Mouse (Mus musculus) olfactory bulb, adult 2 months (tissue): Measurements from ENCODE around the gene D630039A03Rik. TPM values are rescaled to one million over a fixed set of nuclear protein-coding genes. Genes with fewer than 3 reads are reported as not detected.

Experiments
- H3K27ac ChIP-seq: fragments of 200-500 bp; 2 replicates; pipeline ENCODE4 v1.5.1; 2012; ENCODE audit warnings: low read depth, low read length; ENCODE audit not compliant: insufficient read depth
- H3K4me1 ChIP-seq: fragments of 200-500 bp; 2 replicates; pipeline ENCODE4 v1.6.1; 2012; ENCODE audit warnings: low read length; ENCODE audit not compliant: control insufficient read depth, insufficient read depth
- H3K4me3 ChIP-seq: fragments of 200-500 bp; 2 replicates; pipeline ENCODE4 v1.5.1; 2012; ENCODE audit warnings: mild to moderate bottlenecking, low read depth, low read length, moderate library complexity; ENCODE audit not compliant: insufficient read depth
- CTCF ChIP-seq: fragments of 200-500 bp; IDR thresholded peaks from 2 replicates; pipeline ENCODE4 v1.5.1; 2012; ENCODE audit warnings: low read depth, mild to moderate bottlenecking, low read length, moderate library complexity; ENCODE audit not compliant: insufficient read depth
- POLR2A ChIP-seq: fragments of 200-500 bp; IDR thresholded peaks from 2 replicates; pipeline ENCODE4 v1.6.1; 2012; ENCODE audit warnings: mild to moderate bottlenecking, low read depth, low read length, moderate library complexity; ENCODE audit not compliant: insufficient read depth
- WGBS: fragments of 180-500 bp; shearing (Covaris S2); methylation state at CpG from one replicate; pipeline ENCODE4 v1.1.7; 2018; 5-methylcytosine and 5-hydroxymethylcytosine counted together
- polyA plus RNA-seq: library from polyadenylated mRNA; stranded (reverse); fragments of >200 nt; gene quantifications from 2 replicates; pipeline ENCODE4 v1.2.4, GENCODE M21; 2012; ENCODE audit warnings: low replicate concordance; ENCODE audit not compliant: missing spikeins, insufficient read depth, insufficient read length

D630039A03Rik gene
- polyA plus RNA-seq, 1 experiment = not detected

DNA sequence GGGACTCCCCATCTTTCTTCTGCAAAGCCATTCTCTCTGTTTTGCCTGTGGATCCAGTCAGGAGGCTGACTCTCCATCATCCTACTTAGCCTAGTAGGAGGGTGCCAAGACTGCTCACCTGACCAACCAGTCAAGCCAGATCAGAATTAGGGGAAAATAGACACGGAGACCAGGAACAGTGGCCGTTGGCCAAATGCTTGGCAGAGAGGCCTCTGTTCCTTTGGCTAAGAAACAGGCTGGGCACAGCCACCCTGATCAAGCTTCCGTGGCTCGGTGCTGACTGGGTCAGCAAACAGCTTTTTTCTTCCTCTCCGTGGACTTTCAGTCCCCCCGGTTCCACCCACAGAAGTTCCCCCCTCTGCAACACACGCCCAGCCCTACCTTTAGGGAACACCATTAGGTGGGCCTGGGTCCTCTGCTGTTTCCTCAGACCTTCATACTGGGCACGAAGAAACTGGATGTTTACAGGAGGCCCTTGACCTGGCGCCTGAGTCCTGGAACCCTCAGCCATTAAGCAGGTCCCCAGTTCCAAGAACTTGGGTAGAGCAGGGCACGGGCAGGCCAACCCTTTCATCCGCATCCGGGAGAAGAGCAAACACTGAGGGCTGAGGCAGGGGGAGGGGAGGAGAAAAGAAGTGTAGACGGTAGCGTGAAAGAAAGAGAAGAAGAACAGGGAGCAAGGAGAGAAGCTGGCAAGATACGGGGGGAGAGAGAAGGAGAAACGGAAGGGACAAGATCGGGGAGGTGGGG, 706 bp downstream of the D630039A03Rik start:
- WGBS = 40% methylated on average over 17 of the region's 17 CpGs
- no peak overlapping the region; the same call in 1 of the 2 replicates for H3K27ac ChIP-seq

DNA sequence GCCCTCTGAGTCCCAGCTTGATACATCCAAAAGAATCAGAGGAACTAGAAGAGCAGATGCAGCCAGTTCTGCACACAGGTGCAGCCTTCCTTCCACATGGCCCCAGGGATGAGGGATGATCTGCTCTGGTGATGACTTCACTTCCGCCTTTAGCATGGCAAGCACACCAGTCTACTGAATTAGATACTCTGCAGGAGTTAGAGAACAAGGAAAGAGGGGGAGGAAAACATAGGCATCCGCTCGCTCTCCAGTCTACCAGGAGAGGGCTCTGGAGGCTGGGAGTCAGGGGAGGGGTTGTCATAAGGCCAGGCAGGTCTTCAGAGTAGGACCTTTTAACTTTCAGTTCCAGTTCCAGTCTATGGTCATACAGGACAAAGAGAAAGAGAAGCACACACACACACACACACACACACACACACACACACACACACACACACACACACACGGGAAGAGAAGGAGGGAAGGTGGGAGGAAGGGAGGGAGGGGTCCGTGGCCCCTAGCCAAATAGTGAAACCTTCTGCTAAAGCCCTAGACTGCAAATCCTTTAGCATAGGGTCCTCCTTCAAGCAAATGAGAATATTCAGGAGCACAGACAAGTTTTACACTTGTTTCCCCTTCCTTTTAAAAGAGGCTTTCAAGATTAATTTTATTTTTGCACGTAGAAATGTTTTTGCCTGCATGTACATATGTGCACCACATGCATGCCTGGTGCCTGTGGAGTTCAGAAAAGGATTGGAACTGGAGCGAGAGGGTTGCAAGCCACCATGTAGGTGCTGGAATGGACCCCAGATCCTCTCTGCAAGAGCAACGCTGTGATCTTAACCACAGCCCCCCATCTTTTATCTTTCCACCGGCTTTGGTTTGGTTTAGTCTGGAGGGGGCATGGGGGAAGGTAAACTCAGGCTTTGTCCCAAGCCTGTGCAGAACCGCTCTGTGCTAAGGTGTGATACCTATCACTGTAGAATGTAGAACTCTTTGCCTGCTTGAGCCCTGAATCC, 1.6 kb downstream of the D630039A03Rik start:
- H3K27ac ChIP-seq = no peak overlapping the region
- TF ChIP-seq POLR2A (no peak), CTCF (no peak)
- H3K4me1 ChIP-seq = peaks cover 8% of the 10 kb centered on the region
- no peak overlapping the region for H3K4me3 ChIP-seq
- 67% methylated on average over 10 of the region's 10 CpGs for WGBS

More for the DNA sequence above, 706 bp downstream of the D630039A03Rik start:
- no peak overlapping the region for H3K4me3 ChIP-seq
- H3K4me1 ChIP-seq = peaks cover 8% of the 10 kb centered on the region
- TF ChIP-seq CTCF = no peak
- TF ChIP-seq POLR2A = no peak

DNA sequence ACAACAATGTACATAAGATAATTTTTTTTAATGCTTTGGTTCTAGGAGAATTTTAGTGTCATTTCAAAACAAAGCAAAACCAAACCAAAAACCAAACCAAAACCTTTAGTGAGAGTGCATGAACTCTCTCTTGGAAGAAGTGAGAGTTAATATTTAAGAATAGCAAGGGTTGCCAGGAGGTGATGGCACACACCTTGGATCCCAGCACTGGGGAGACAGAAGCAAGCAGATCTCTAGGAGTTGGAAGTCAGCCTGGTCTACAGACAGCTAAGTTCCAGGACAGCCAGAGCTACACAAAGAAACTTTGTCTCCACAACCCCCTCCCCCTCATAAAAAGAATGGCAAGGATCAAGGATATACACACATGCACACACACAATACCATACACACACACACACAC, 3.1 kb downstream of the D630039A03Rik start:
- no peak overlapping the region for H3K27ac ChIP-seq
- no peak for TF ChIP-seq POLR2A
- TF ChIP-seq CTCF = no peak

DNA sequence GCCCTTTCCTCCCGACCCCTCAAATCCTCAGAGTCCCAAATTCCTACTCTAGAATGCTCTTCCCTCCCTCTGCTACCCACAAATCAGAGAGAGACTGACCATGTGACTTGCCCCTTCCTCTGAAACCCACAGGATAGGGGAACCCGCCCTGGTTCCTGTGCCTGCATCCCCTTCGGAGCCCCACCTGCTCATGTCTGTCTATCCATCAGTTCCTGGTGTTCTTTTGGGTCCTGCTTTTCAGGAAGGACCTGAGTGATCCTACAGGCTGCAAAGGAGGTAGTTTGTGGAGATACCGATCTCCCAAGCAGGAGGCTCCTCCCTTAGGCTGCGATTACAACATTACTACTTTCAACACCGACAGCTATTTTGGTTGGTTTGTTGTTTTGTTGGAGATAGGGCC, 7.2 kb downstream of the D630039A03Rik start:
- 84% methylated on average over 6 of the region's 6 CpGs for WGBS
- no peak for TF ChIP-seq CTCF
- TF ChIP-seq POLR2A = no peak
- H3K4me1 ChIP-seq = 0 out of 2 replicates have a peak, but pooled peaks cover 3% of the 10 kb centered on the region
- H3K4me3 ChIP-seq = no peak overlapping the region
- H3K27ac ChIP-seq = no peak overlapping the region

More for the DNA sequence above, 3.1 kb downstream of the D630039A03Rik start:
- peaks cover 8% of the 10 kb centered on the region for H3K4me1 ChIP-seq
- H3K4me3 ChIP-seq = no peak overlapping the region

DNA sequence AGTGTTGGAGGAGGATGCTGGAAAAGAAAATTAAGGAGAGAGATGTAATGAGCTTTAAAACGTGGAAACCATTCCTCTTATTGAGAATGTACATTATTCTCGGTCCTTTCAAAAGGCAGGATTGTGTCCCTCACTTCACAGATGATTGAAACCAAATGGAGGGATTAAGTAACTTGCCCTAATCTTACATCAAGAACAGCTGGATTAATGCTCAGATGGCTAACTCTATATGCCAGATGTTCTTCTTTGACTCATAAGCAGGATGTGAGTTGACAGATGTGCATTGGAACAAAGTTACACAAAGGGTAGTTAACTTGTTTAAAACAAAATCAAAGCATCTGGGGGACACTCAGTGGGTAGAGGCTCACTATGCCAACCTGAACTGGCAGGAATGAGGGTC, 9.4 kb downstream of the D630039A03Rik start:
- TF ChIP-seq CTCF (no peak), POLR2A (no peak)
- 0 out of 2 replicates have a peak, but pooled peaks cover 3% of the 10 kb centered on the region for H3K4me1 ChIP-seq
- no peak overlapping the region for H3K4me3 ChIP-seq
- no peak overlapping the region for H3K27ac ChIP-seq
- 41% methylated on average over 2 of the region's 2 CpGs for WGBS

DNA sequence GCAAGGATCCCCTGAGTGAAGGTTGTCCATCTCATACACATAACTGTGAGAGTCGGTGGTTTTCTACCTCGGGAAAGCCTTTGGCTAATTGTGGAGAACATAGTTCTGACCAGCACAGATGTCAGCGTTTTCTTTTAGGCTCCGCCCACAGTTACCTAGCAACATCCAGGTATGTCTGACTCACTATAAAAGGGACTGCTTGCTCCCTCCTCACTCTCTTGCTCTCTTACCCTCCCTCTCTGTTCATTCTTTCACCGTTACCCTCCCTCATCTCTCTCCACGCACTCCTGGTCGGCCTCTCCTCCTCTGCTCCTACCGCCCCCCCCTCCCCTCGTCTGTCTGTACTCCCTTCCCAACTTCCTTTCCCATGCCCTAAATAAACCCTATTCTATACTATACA, 11.5 kb downstream of the D630039A03Rik start:
- no peak overlapping the region for H3K27ac ChIP-seq
- H3K4me1 ChIP-seq = 0 out of 2 replicates have a peak, but pooled peaks cover 3% of the 10 kb centered on the region
- H3K4me3 ChIP-seq = no peak overlapping the region
- TF ChIP-seq POLR2A (no peak), CTCF (no peak)
- whole genome bisulfite sequencing = 34% methylated on average over 9 of the region's 9 CpGs

DNA sequence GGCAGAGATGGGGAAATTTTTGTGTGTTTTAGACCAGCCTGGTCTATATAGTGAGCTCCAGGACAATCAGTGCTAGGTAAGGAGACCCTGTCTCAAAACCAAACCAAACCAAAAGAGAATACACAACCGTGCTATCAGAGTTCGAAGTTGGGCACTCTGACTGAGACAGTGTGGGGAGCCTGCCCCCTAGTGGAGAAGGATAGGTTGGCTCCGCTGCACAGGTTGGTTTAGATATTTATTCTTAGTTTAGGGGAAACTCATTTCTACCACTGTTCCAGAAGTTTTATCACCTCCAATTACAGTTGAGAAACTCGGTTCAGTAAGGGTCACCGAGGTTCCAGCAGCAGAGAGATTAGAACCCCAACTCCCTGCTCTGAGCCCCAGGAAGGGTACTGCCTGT, 11.9 kb downstream of the D630039A03Rik start:
- no peak for TF ChIP-seq POLR2A
- TF ChIP-seq CTCF = 0 out of 2 replicates have a peak, but pooled peaks have one; percentile 16
- WGBS = 4% methylated on average over 5 of the region's 5 CpGs
- Histone ChIP-seq H3K4me3 (no peak overlapping the region), H3K27ac (no peak overlapping the region), H3K4me1 (0 out of 2 replicates have a peak, but pooled peaks cover 3% of the 10 kb centered on the region)

DNA sequence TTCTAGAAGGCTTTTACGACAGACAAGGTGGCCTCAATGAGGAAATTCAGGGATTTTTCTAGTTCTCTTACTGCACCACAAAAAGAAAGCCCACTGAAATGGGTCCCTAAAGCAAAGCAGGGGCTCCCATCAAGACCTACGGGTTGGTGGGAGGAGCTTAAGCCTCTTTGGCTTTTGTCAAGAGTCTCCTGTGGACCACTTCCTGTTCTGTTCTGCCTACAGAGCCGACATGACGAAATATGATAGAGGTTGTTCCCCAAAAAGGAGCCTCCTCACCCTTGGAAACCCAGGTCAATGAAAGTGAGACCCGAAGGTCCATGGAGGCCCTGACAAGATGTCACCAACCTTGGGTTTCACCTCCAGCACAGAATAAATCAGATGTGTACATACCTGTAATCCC, 13.5 kb downstream of the D630039A03Rik start:
- Histone ChIP-seq H3K4me1 (0 out of 2 replicates have a peak, but pooled peaks cover 3% of the 10 kb centered on the region), H3K27ac (no peak overlapping the region), H3K4me3 (no peak overlapping the region)
- no peak for TF ChIP-seq CTCF
- WGBS = 86% methylated on average over 5 of the region's 5 CpGs

DNA sequence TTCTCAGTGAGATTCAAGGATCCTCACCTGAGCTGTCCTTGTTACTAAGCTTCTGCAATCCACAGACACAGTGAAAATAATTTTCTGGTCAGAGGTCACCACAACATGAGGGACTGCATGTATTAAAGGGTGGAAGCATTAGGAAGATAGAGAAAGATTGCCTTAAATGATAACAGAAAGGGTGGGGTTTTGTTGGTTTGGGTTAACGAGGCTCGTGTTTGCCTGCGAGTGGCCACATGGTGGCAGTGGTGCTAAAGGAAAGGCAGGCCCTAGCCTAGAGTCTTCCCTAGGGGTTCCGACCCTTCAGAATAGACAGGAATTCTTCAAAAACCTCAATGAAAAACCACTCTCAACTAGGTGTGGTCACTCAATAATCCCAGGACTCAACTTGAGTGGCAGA, 14.9 kb downstream of the D630039A03Rik start:
- H3K4me1 ChIP-seq = 0 out of 2 replicates have a peak, but pooled peaks cover under 1% of the 10 kb centered on the region
- 15% methylated on average over 4 of the region's 4 CpGs for WGBS
- H3K4me3 ChIP-seq = no peak overlapping the region
- TF ChIP-seq CTCF (0 out of 2 replicates have a peak, but pooled peaks have one; percentile 40), POLR2A (no peak)
- H3K27ac ChIP-seq = no peak overlapping the region
